Mouse (Mus musculus) fat pad, adult 2 months (tissue): ENCODE data around the gene Skint5.
"Not testable (repeated sequence)": the region's sequence is repeated elsewhere in the genome, so short reads cannot be mapped to it uniquely, and the experiment has no call there.

ENCODE experiments used
- DNase-seq: peaks from one replicate; pipeline ENCODE4 v3.0.0-alpha.2; 2011; ENCODE audit warnings: low read depth, low spot score; ENCODE audit errors: extremely low read depth

Skint5 gene

GRCm38 (mm10) chr4:113999403-113999802 lies at the start of gene Skint5:
Skint5 (minus strand) TSS chr4:113999503.
- no peak for DNase-seq

GRCm38 (mm10) chr4:113957343-113957742 lies 42.0 kb downstream of the Skint5 start:
- DNase-seq, result no peak

- DNase-seq, result no peak
These were observed 235.1 kb downstream of the Skint5 start for GRCm38 (mm10) chr4:113764182-113764581.

- DNase-seq, result no peak
These were observed 235.6 kb downstream of the Skint5 start for GRCm38 (mm10) chr4:113763684-113764083.

DNA sequence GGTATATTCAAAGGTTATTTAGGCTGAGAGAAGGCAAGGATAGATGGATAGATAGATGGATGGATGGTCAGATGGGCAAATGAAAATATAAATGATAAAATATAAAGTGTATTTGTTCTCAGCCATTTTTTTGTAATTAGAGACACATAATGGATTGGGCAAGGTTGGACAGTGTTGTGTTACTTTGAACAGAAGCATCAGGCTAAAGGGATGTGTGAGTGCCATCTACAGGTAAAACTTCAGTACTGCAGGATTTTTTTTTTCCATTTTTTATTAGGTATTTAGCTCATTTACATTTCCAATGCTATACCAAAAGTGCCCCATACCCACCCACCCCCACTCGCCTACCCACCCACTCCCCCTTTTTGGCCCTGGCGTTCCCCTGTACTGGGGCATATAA lies 551.1 kb downstream of the Skint5 start:
- DNase-seq, result not testable (repeated sequence)
